Mouse (Mus musculus) layer of hippocampus, adult 9-11 months (tissue): ENCODE measurements around the gene Btbd35f7.
"Not testable (repeated sequence)": the region's sequence is repeated elsewhere in the genome, so short reads cannot be mapped to it uniquely, and the experiment has no call there.

Experiments
- DNase-seq: peaks from one replicate; pipeline ENCODE4 v3.0.0; 2022

Gene Btbd35f7

GRCm38 (mm10) chrX:5668767-5669166 lies at the start of gene Btbd35f7:
TSS of gene Btbd35f7 (plus strand) at chrX:5669067.
- not testable (repeated sequence) for DNase-seq
